Mouse (Mus musculus) large intestine, adult 2 months (tissue): ENCODE data around the gene Phldb3. TPM values are rescaled to one million over a fixed set of nuclear protein-coding genes. Genes with fewer than 3 reads are reported as not detected.

Experiments
- DNase-seq: peaks from one replicate; pipeline ENCODE4 v3.0.0-alpha.2; 2012; ENCODE audit warnings: low read depth, low spot score
- WGBS: fragments of 180-500 bp; shearing (Covaris S2); methylation state at CpG from one replicate; pipeline ENCODE4 v1.1.7; 2018; 5-methylcytosine and 5-hydroxymethylcytosine counted together
- polyA plus RNA-seq: library from polyadenylated mRNA; depleted of rRNA; stranded (reverse); fragments of >200 nt; gene quantifications from 2 replicates; pipeline ENCODE4 v1.2.3, GENCODE M21; 2012; rRNA removed

Phldb3 gene
- 4.1 and 4.8 TPM in 2 replicates for polyA plus RNA-seq

- DNase-seq: no peak
- WGBS: 5% methylated on average over 27 of the region's 27 CpGs
These were observed at the start of gene Phldb3 for GRCm38 (mm10) chr7:24610144-24610878. Gene Phldb3 (plus strand): TSS chr7:24610763.

- WGBS: 93% methylated on average over 4 of the region's 4 CpGs
- DNase-seq: no peak
These were observed 49.1 kb upstream of the Phldb3 start for GRCm38 (mm10) chr7:24561450-24561849.

GRCm38 (mm10) chr7:24563191-24563836, 47.2 kb upstream of the Phldb3 start:
- no peak for DNase-seq

GRCm38 (mm10) chr7:24563837-24564206, 46.7 kb upstream of the Phldb3 start:
- 83% methylated on average over 4 of the region's 4 CpGs for WGBS
- no peak for DNase-seq

More at GRCm38 (mm10) chr7:24563191-24563836, 47.2 kb upstream of the Phldb3 start:
- WGBS: 90% methylated on average over 8 of the region's 8 CpGs

- no peak for DNase-seq
- WGBS: 57% methylated on average over 6 of the region's 6 CpGs
These were observed 45.8 kb upstream of the Phldb3 start for GRCm38 (mm10) chr7:24564607-24565265.

GRCm38 (mm10) chr7:24565627-24566026, 44.9 kb upstream of the Phldb3 start:
- no peak for DNase-seq

GRCm38 (mm10) chr7:24566206-24566605, 44.4 kb upstream of the Phldb3 start:
- 93% methylated on average over 9 of the region's 9 CpGs for WGBS
- DNase-seq: no peak

More at GRCm38 (mm10) chr7:24565627-24566026, 44.9 kb upstream of the Phldb3 start:
- WGBS: 91% methylated on average over 11 of the region's 11 CpGs

- WGBS: 88% methylated on average over 4 of the region's 4 CpGs
- no peak for DNase-seq
These were observed 42.1 kb upstream of the Phldb3 start for GRCm38 (mm10) chr7:24568512-24568911.

GRCm38 (mm10) chr7:24571071-24571470, 39.5 kb upstream of the Phldb3 start:
- 81% methylated on average over 4 of the region's 4 CpGs for WGBS
- DNase-seq: no peak

- 67% methylated on average over 5 of the region's 5 CpGs for WGBS
- DNase-seq: no peak
These were observed 38.1 kb upstream of the Phldb3 start for GRCm38 (mm10) chr7:24572455-24572854.

- 52% methylated on average over 12 of the region's 12 CpGs for WGBS
- DNase-seq: no peak
These were observed 36.3 kb upstream of the Phldb3 start for GRCm38 (mm10) chr7:24574224-24574796.

GRCm38 (mm10) chr7:24577811-24578210, 32.8 kb upstream of the Phldb3 start:
- WGBS: 85% methylated on average over 10 of the region's 10 CpGs
- DNase-seq: no peak

GRCm38 (mm10) chr7:24584876-24585275, 25.7 kb upstream of the Phldb3 start:
- no peak for DNase-seq
- WGBS: 94% methylated on average over 6 of the region's 6 CpGs

- WGBS: 77% methylated on average over 16 of the region's 16 CpGs
- DNase-seq: no peak
These were observed 24.6 kb upstream of the Phldb3 start for GRCm38 (mm10) chr7:24585995-24586394.

GRCm38 (mm10) chr7:24586828-24587227, 23.7 kb upstream of the Phldb3 start:
- WGBS: 29% methylated on average over 8 of the region's 8 CpGs
- no peak for DNase-seq

- 31% methylated on average over 30 of the region's 30 CpGs for WGBS
- DNase-seq: no peak
These were observed 23.0 kb upstream of the Phldb3 start, which contains the start of the genes Ethe1 and Zfp575 for GRCm38 (mm10) chr7:24587330-24588105. Gene Ethe1 (plus strand): TSS chr7:24587543. Gene Zfp575 (minus strand): TSS chr7:24587641.

- WGBS: 14% methylated on average over 13 of the region's 13 CpGs
- peak; percentile 96 for DNase-seq
These were observed 22.2 kb upstream of the Phldb3 start for GRCm38 (mm10) chr7:24588336-24588735.

- no peak for DNase-seq
- WGBS: 25% methylated on average over 5 of the region's 5 CpGs
These were observed 18.8 kb upstream of the Phldb3 start for GRCm38 (mm10) chr7:24591735-24592134.

- DNase-seq: no peak
- WGBS: 43% methylated on average over 4 of the region's 4 CpGs
These were observed 18.4 kb upstream of the Phldb3 start for GRCm38 (mm10) chr7:24592163-24592562.
